Mouse (Mus musculus): ENCODE measurements around the gene Lif.

Lif gene

DNA sequence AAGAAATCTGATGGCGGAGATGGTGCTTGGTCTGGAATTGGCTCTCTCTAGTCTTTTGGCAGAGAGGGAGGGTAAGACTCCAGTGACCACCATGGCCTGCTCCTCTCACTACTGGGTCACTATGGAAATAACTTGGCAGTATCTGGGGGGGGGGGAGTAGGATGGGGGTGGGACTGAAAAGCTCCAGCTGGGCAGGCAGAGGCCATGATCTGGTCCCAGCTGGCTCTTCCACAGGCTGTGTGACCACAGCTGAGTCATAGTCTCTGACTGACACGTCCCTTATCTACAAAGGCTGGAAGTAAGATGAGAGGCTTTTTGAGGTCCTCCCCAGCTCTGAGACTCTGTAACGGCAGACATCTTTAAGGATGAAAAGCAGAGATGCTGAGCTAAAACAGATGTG lies 40.4 kb downstream of the Lif start:
- DNase-seq (ENCODE audit: low read depth, low spot score), result no peak

DNA sequence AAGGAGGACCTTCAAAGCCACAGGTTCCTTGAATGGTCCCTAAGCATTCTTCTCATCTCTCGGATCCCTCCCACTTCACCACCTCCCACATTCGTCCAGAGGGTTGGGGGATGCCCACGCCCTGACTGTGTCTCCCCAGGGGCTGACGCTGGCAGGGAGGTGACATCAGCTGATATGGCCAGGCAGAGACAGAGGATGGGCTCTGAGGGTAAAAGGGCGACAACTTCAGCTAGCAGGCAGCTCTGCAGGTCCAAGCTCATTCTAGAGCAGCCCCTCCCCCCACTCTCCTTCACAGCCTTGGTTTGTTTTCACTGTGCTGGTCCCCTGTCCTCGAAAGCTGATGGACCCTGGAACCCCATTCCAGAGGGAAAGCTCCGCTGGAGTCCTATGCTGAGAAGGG lies 41.3 kb downstream of the Lif start:
- no peak for DNase-seq (ENCODE audit: low read depth, low spot score)

DNA sequence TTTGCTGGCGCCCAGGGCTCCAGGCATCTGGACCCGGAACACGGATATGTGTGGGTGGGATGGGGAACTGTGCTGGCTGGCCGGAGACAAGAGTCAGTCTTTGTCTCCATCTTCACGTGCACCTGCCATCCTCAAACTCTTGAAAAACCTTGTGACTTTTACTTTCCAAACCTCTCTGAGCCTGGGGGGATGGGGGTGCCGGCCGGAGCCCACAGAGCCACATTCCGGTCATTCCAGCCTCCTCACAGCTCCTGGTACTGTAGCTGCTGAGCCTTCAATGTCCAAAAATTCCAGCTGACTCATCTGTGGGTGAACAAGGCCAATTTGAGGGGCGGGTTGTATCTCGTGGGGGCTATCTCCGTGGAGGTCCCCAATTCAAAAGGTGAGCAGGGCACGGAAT lies 41.8 kb downstream of the Lif start:
- no peak for DNase-seq (ENCODE audit: low read depth, low spot score)

DNA sequence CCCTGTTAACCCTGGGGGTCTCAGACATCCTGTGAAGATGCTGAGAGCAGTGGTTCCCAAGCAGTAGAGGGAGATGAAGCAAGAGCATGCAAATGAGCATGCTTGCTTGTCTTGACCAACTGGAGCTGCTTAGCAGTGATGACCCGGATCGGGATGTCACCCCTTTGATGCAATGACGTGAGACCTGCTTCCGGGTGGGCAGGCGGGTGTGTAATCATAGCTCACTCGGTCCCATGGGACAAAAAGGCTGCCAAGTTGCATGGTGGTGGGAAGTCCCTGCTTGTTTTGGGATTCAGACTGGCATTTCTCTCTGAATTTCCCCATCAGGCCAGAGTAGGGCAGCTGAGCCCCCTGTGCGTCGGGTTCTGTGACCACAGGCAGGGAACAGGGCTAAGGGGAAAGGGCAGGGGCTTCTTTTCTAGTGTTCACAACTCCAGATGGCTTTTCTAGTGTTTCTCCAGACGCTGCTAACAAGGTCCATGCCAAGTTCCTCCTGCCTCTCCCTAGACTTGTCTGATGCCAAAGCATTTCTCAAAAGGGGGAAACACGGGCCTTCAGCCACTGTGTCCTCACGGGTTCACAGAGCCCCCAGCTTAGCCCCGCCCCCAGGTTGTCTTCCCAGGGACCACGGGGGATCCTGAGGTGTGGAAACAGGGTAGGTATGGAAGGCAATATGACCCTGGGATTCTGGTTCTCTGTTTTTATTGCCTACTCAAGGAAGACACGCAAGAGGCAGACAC lies 42.5 kb downstream of the Lif start:
- no peak for DNase-seq (ENCODE audit: low read depth, low spot score)

GRCm38 (mm10) chr11:4300683-4301082 lies 43.3 kb downstream of the Lif start:
- no peak for DNase-seq (ENCODE audit: low read depth, low spot score)

DNA sequence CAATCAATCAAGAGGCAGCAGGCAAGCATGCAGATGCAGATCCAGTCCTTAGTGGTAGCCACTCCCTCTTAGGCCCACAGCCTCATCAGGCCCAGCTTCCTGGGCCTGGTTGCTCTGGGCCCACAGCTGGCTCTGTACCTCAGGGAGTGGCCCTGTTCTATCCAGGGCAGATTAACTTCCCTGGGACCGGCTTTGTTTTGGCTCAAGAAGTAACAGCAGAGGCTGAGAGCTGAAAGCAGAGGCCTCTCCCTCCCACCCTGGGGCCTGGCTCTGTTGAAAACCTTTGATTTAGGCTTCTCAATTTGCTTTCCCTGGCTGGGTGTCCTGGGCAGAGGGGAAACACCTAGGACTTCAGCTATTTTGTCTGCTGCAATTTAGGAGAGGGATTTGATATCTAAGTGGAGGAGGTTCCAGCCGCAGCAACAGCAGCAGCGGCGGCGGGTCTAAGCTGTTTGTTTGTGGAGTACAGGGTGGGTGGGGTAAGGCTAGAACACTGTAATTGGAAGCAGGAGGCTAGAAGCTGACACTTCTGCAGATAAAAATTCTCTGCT lies 45.1 kb downstream of the Lif start:
- DNase-seq (ENCODE audit: low read depth, low spot score), result no peak

GRCm38 (mm10) chr11:4303033-4303432 lies 45.7 kb downstream of the Lif start:
- DNase-seq (ENCODE audit: low read depth, low spot score), result no peak

DNA sequence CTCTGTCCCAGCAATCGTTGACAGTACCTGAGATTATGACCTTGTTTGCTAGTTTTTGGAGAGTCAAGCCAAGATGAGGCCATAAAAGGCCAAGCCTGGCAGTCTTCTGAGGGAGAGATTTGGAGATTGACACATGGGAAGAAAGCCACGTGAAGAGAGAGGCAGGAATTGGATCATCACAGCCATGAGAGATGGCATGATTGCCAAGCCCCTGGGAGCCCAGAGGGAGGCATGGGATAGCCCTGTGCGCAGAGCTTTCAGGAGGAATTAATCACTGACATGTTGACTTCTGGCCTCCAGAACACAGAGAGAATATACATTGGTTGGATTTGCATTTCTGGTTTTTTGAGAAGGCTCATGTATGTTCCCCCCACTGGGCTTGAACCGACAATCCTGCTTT lies 46.8 kb downstream of the Lif start:
- DNase-seq (ENCODE audit: low read depth, low spot score), result no peak

GRCm38 (mm10) chr11:4305090-4305489 lies 47.7 kb downstream of the Lif start:
- no peak for DNase-seq (ENCODE audit: low read depth, low spot score)

DNA sequence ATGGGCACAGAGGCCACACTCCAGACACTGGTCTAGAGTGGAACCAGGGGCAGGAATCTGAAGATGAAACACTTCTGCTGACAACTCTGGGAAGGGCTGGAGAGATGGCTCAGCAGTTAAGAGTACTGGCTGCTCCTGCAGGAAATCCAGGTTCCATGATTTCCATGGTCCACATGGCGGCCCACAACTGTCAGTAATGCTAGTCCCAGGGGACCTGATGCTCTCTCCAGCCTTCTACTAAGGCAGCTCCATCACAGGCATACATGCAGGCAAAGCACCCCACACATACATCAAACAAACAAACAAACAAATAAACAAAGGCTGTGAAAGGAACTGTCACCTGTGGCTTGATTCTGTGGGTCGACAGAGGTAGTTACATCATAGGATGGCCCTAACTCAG lies 48.7 kb downstream of the Lif start:
- DNase-seq (ENCODE audit: low read depth, low spot score), result no peak

DNA sequence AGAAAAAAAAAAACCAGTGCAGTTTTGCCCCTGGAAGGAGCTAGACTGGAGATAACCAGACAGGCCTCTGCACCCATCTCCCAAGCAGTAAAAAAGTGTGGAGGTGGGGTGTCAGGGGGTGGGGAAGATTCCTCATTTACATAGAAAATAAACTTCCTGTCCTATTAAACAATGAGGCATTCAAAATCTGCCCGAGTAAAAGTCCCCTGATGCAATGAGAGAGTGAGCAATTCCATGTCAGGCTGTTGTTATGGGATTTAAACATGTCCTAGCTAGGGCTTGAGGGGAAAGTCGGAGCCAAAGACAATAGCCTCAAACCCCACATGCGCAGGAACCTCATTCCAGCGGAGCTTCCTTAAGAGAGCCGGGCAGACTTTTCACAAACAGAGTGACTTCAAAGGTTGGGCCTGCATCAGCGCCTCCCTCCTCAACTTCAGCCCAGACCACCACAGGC lies 50.7 kb downstream of the Lif start:
- no peak for DNase-seq (ENCODE audit: low read depth, low spot score)

DNA sequence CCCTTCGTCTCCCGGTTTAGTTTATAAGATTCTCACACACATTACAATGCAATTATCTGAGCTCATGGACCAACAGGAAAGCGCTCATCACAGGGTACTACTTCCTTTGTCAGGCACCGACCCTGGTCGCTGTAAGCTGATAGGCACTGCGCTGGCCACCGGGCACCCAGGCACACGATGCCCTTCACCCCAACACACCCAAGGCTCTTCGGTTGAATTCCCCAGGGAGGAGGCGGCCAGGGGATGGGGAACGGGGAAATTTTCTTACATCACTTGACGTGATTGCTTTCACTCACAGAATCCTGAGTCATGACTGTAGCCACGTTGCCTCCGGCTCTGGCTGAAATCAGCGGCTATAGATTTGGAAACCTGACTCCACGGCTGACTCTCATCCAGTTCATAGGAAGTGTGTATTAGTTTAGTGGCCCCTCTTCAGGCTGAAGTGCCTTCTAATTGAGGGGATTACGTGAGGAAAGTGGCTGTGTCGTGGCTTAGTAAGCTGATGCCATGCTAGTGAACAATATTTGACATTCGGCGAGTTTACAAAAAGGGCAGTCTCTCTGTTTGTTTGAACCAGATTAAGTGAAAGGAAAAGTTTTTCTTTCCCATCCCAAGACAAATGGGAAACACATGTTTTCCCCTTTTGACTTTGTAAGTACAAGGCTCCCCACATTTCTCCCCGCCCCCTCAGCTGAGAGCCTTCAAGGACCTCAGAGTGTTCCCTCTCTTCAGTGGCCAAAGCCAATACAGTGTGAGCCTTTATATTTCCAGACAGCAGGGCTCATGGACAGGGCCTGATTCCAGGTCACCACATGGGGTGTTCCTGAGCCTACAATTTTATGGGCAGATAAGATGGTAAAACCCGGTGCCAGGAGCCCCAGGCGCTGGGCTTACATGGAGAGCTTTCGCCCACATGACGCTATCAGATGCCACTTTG lies 51.4 kb downstream of the Lif start:
- no peak for DNase-seq (ENCODE audit: low read depth, low spot score)

DNA sequence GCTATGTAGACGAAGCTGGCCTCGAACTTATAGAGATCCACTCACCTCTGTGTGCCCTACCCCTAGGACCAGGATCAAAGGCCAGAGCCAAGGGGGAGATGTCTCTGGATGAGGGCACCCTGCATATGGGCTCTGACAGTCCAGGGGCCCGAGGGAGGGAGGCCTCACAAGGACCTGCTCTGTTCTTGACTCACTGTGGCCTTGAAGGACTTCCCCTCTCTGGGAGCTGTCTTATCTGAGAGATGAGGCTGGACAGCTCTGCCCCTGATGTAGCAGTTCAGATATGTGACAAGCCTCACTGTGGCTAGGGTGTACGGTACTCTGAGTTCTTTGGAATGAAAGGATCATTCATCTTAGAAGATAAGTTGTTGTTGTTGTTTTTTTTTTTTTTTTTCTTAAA lies 52.3 kb downstream of the Lif start:
- no peak for DNase-seq (ENCODE audit: low read depth, low spot score)

DNA sequence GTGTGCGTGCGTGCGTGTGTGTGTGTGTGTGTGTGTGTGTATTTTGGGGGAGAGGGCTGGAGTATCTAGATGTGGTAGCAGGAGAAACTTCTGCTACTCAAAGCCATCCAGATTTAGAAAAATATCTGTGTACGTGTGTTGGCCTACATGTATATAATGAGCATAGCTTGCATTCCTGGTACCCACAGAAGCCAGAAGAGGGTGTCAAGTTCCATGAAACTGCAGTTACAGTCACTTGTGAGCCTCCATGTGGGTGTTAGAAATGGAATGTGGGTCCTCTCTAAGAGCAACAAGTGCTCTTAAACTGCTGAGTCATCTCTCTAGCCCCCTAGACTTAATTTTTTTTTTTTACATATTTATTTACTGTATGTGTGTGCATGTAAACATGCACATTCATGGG lies 53.0 kb downstream of the Lif start:
- no peak for DNase-seq (ENCODE audit: low read depth, low spot score)

- DNase-seq (ENCODE audit: low read depth, low spot score), result no peak
Measured at GRCm38 (mm10) chr11:4312180-4312579, 54.8 kb downstream of the Lif start.

DNA sequence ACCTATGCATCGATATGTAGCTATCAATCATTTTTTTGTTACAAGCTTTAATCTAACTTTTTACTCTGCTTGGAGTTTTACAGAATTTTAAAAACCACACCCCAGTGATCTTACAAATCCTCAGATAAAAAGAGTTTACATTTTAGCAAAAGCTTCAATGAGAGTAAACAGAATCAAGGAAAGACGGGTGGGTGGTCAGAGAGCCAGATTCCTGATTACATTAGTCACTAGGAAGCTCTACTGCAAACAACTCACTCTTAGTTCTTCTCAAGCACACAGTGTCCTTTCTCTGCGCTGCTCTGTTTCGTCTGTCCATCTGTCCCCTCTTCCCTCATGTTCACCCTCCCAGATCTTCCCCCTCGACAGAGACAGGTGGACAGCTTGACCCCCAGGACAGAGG lies 59.9 kb downstream of the Lif start:
- DNase-seq (ENCODE audit: low read depth, low spot score), result no peak

GRCm38 (mm10) chr11:4318011-4318410 lies 60.7 kb downstream of the Lif start:
- no peak for DNase-seq (ENCODE audit: low read depth, low spot score)

DNA sequence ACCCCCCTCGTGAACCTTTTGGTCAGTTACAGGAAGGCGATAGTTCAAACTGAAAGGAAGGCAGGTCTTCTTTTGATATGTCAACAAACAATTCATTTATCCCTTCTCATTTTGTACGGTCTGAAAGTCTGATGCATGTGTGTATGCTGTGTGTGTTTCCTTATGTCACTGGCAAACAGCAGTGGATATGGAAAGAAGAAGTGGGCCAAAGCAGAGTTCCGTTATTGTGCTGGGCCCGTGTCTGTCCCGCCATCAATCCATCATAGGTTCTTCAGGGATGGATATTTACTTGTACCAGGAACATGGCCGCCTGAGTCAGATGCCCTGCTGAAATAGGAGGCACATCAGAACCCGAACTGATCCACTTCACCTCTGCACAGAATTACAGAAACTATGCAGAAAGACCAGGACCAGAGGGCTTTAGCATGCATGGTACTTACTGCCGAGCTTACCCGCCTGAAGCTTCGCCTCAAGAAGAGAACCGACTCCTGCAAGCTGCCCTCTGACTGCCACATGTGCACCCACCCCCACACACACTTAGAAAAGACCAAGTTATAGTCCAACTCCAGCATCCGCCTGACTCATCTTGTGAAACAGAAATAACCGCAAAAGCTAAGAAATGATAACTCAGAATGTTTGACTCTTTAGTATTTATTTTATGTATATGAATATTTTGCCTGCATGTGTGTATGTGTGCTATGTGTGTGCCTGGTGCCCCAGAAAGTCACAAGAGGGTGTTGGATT lies 62.0 kb downstream of the Lif start:
- no peak for DNase-seq (ENCODE audit: low read depth, low spot score)

GRCm38 (mm10) chr11:4320876-4321275 lies 63.5 kb downstream of the Lif start:
- no peak for DNase-seq (ENCODE audit: low read depth, low spot score)

Data from c-Kit-negative CD71-positive TER-119-positive erythroid progenitor cells, embryonic 14.5 days (primary cell).